Mouse (Mus musculus): Measurements from ENCODE around the gene Ccdc28a.

Ccdc28a gene

DNA sequence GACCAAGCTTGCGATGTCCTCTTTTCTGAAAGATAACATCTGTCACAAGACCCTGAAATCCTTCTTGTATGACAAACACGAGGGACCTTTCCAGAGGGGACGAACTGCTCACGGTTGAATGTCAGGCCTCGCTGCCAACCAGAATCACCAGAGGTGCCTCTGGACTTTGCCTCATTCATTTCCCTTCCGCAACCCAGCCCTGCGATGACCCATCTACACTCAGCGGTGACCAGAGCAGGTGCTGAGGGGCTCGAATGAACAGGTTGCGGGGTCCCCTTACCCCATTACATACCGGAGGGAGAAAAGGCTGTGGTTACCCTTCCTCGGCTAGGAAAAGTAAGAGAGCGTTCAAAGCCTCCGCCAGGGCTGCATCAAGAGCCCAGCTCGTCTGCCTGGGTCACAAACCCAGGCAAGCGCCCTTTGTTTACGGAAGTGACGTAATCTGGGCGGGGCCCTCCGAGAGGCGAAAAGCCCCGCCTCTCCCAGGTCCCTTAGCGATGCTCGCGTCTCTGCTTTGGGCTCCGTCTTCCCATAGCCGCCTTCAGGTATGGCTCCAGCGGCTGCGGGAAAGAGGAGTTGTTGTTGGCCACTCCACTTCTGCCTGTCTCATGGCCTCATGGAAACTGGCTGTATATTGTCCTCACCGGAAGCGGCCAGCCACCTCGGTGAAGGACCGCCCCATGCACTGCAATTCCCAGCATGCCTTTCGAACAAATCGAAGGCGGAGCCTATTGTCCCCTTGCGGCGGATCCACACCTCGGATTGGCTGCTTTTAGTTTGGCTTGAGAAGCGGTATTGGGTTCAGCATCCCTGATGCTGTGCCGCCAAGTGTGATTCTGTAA lies at the start of gene Ccdc28a:
Ccdc28a (minus strand) TSS at position 439 of the 842 bp plus-strand sequence.
- in situ Hi-C loops (cut with MboI; ENCODE audit: unreplicated experiment in 2 of 2), result loop anchor here in 1 of 2 experiments (25.0 kb wide), 1 partner anchor 653 kb away; no protein-coding TSS in a partner anchor

DNA sequence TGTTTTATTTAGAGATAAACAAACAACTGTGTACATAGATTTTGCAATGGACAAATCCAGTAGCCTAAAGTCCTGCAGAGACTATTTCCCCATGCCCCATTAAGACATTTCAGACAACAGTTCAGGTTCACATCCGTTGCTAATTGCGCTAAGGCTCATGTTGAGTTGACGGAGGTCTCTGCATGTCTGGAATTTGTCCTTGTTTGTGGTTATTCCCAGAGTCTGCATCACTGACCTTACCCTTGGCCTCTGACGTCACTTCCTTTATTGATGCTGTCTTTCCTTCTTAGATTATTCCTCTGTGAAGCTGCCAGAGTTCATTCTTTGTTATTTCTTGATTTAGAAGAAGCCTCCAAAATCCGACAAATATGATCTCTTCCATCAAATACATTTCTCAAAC lies 49.2 kb upstream of the Ccdc28a start:
- in situ Hi-C loops (cut with MboI; ENCODE audit: unreplicated experiment in 2 of 2), result no loop called here

DNA sequence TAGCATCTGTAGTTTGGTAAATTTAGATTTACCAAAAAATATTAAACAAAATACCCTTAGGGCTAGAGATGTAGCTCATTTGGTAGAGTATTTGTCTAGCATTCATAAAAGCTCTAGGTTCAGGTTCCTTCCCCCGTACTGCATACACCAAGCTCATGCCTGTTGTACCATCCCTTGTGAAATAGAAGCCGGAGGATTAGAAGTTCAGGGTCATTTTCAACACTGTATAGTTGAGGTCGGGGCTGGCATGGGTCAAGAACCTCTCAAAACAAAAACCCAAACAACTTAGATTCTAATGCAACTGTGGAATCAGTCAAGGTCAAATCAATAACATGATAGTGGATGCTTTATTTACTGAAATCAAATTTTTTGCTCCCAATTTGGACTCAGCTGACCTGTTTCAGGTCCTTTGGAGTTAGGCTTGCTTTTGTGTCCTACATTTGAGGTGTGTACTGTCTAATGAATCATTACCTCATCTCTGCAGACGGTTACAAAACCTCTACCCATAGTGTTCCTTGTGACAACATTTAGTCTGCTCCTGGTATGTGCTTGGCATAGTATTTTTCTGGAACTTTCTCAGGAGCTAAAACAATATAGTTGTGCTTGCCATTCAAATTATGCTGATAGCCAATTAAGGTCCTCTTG lies 41.4 kb upstream of the Ccdc28a start:
- in situ Hi-C loops (cut with MboI; ENCODE audit: unreplicated experiment in 2 of 2), result no loop called here

- in situ Hi-C loops (cut with MboI; ENCODE audit: unreplicated experiment in 2 of 2), result loop anchor here in 1 of 2 experiments (10.0 kb wide), 1 partner anchor 133 kb away; no protein-coding TSS in a partner anchor
Observed at GRCm38 (mm10) chr10:18251345-18251744, 16.5 kb upstream of the Ccdc28a start.

DNA sequence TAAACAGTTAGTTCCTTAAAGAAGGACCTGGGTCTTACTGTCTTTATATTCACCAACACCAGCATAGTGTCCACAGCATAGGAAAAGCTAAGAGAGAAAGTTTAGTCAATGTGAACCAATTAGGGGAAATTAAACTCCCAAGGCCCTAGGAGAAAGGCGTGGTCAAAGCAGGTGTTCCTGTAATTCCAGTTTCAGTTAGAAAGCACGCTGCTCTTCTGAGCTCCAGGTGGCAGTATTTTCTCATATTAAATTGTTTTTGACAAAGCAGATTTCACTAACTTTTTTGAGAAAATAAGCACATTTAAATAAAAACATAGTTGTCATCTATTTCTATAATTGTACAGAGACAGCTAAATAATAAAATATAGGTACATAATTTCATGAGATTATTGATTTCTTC lies 8.8 kb upstream of the Ccdc28a start:
- in situ Hi-C loops (cut with MboI; ENCODE audit: unreplicated experiment in 2 of 2), result loop anchor here in 1 of 2 experiments (25.0 kb wide), 1 partner anchor 644 kb away; no protein-coding TSS in a partner anchor

DNA sequence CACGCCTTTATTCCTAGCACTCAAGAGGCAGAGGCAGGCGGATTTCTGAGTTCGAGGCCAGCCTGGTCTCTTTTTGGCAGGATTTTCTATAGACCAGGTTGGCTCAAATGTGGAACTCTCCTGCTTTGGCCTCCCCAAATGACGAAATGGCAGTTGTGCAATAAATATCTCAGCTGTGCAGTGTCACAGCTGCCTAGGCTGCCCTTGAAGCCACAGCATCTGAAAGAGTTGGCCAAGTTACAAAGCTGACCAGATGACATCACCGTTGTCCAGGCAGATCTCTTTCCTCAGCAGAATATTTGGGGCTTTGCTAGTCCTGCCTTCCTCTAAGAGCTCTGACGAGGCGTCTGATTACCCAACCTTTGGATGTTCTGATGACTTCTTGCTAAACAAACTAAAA lies 2.4 kb upstream of the Ccdc28a start:
- in situ Hi-C loops (cut with MboI; ENCODE audit: unreplicated experiment in 2 of 2), result loop anchor here in 1 of 2 experiments (25.0 kb wide), 1 partner anchor 650 kb away; no protein-coding TSS in a partner anchor

GRCm38 (mm10) chr10:18236328-18236927 lies 1.6 kb upstream of the Ccdc28a start:
- in situ Hi-C loops (cut with MboI; ENCODE audit: unreplicated experiment in 2 of 2), result loop anchor here in 1 of 2 experiments (25.0 kb wide), 1 partner anchor 651 kb away; no protein-coding TSS in a partner anchor

DNA sequence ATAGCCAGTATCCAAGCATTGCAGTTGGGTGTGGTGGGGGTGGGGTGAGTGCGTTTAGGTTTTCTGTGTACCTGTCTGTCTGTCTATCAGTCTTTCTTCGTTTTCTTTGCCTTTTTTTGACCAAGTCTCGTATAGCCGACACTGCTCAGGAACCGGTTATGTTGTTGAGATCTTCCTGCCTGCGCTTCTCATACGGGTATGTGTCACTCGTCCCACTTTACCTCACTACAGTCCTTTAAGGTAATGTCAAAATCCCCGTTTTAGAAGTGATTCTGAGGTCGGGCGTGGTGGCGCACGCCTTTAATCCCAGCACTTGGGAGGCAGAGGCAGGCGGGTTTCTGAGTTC lies 577 bp upstream of the Ccdc28a start:
- in situ Hi-C loops (cut with MboI; ENCODE audit: unreplicated experiment in 2 of 2), result loop anchor here in 1 of 2 experiments (25.0 kb wide), 1 partner anchor 652 kb away; no protein-coding TSS in a partner anchor

GRCm38 (mm10) chr10:18233891-18234290 lies 907 bp downstream of the Ccdc28a start:
- in situ Hi-C loops (cut with MboI; ENCODE audit: unreplicated experiment in 2 of 2), result loop anchor here in 1 of 2 experiments (25.0 kb wide), 1 partner anchor 653 kb away; no protein-coding TSS in a partner anchor

DNA sequence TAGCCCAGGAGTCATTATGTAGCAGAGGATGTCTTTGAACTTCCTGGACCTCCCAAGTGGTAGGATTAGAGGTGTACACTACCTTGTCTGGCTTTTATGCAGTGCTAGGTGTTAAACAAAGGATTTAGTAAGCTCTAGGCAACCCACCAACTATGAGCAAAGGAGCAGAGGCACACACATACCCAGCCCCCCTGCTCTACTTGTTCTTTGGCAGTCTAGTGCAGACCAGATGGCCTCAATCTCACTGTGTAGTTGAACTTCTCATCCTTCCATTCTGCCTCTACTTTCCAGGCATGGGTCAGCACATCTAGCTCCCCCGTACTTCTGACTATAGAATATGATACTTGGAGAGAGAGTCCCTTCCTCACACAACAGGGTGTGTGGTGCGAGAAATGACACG lies 10.4 kb downstream of the Ccdc28a start:
- in situ Hi-C loops (cut with MboI; ENCODE audit: unreplicated experiment in 2 of 2), result loop anchor here in 1 of 2 experiments (25.0 kb wide), 1 partner anchor 337 kb away; no protein-coding TSS in a partner anchor

- in situ Hi-C loops (cut with MboI; ENCODE audit: unreplicated experiment in 2 of 2), result loop anchor here in 1 of 2 experiments (25.0 kb wide), 1 partner anchor 332 kb away; no protein-coding TSS in a partner anchor
Observed at GRCm38 (mm10) chr10:18219351-18219750, 15.4 kb downstream of the Ccdc28a start.

GRCm38 (mm10) chr10:18214124-18214523 lies 20.7 kb downstream of the Ccdc28a start:
- in situ Hi-C loops (cut with MboI; ENCODE audit: unreplicated experiment in 2 of 2), result loop anchor here in 1 of 2 experiments (5.0 to 25.0 kb wide), 2 partner anchors 327 to 482 kb away; no protein-coding TSS in a partner anchor

DNA sequence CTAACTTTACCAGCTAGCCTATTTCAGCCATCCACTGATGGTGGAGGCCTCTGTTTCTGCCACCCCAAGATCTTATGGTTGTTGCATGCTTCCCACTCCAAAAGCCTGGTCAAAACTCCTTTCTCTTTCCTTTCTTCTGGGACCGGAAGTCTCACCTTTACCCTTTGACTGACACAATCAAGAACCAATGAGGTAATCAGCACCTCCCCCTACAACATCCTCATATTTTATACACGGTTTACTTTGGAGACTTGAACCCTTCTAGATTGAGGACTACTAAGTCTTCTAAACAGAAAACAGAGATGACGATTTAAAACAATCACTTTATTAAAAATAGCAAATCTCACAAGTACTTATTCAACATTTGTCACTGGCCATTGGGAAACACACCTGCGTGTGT lies 21.4 kb downstream of the Ccdc28a start:
- in situ Hi-C loops (cut with MboI; ENCODE audit: unreplicated experiment in 2 of 2), result loop anchor here in 1 of 2 experiments (5.0 to 25.0 kb wide), 2 partner anchors 326 to 481 kb away; no protein-coding TSS in a partner anchor

DNA sequence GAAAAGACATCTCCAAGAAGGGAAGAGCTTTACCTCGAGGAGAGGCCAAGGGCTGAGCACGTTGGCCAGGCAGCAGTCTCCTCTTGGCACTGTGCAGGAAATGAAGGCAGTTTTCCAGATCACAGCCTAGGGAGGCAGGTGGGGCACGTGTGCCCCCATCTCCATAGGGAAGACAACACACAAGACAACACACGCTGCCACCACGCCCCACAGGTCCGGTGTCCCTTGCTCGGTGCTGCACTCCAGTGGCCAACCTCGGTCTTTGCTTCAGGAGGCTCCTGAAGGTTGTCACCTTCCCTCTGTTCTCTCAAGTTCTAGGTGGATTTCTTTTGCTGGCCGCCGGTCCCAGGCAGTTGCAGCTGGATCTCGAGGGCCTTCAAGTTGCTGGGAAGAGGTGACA lies 24.1 kb downstream of the Ccdc28a start, which contains the start of gene Ect2l:
Ect2l (minus strand) TSS at position 165 of the 400 bp plus-strand sequence.
- in situ Hi-C loops (cut with MboI; ENCODE audit: unreplicated experiment in 2 of 2), result loop anchor here in 1 of 2 experiments (5.0 to 25.0 kb wide), 2 partner anchors 323 to 478 kb away; no protein-coding TSS in a partner anchor

DNA sequence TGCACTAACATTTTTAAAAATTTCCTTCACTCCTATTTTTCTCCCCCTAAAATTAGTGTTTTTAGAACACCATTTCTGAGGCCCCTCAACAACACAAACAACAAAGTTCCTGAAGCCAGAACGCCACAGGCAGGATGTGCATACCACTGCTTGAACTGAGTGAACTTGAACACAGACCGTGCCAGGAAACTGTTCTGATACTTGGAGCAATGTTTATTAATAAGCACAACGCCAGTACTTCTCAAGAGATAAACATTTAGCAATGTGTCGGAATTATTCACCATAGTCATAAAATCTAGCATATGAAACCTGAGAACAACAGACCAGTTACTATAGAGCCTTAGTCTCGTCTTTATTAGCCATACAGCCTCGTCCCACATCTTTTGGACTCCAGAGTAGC lies 24.7 kb downstream of the Ccdc28a start:
- in situ Hi-C loops (cut with MboI; ENCODE audit: unreplicated experiment in 2 of 2), result loop anchor here in 1 of 2 experiments (5.0 to 25.0 kb wide), 2 partner anchors 323 to 478 kb away; no protein-coding TSS in a partner anchor

- in situ Hi-C loops (cut with MboI; ENCODE audit: unreplicated experiment in 2 of 2), result loop anchor here (5.0 to 25.0 kb wide), 2 partner anchors 152 to 317 kb away; no protein-coding TSS in a partner anchor
Observed at GRCm38 (mm10) chr10:18204067-18204466, 30.7 kb downstream of the Ccdc28a start.

DNA sequence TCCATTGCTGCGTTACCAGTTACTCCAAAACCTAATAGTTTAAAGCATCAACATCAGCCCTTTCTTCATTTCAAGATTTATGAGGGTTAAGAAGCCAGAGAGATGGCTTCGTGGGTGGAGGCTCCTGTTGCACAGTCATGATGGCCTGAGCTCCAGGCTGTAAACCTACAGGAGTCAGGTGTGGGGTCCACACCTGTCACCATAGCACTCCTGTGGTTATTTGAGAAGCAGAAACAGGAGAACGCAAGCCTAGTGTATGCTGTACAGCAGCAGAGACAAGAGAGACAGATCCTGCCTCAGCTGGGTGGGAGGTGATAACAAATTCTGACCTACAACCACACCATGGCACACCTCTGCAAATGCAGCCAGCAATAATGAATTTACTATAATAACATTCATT lies 32.4 kb downstream of the Ccdc28a start:
- in situ Hi-C loops (cut with MboI; ENCODE audit: unreplicated experiment in 2 of 2), result loop anchor here (5.0 to 25.0 kb wide), 2 partner anchors 150 to 315 kb away; no protein-coding TSS in a partner anchor

GRCm38 (mm10) chr10:18200656-18201055 lies 34.1 kb downstream of the Ccdc28a start:
- in situ Hi-C loops (cut with MboI; ENCODE audit: unreplicated experiment in 2 of 2), result loop anchor here (5.0 to 25.0 kb wide), 2 partner anchors 148 to 313 kb away; no protein-coding TSS in a partner anchor

- in situ Hi-C loops (cut with MboI; ENCODE audit: unreplicated experiment in 2 of 2), result loop anchor here (5.0 to 25.0 kb wide), 4 partner anchors 93 to 468 kb away; no protein-coding TSS in a partner anchor
Observed at GRCm38 (mm10) chr10:18199919-18200318, 34.9 kb downstream of the Ccdc28a start.
